Mouse (Mus musculus) limb, embryonic 12.5 days (tissue): ENCODE measurements around the gene 1700037H04Rik. TPM values are rescaled to one million over a fixed set of nuclear protein-coding genes. Genes with fewer than 3 reads are reported as not detected.

Experiments
- ATAC-seq: fragments of 200-750 bp; cut with Nextera tagmentation; 2 replicates; pipeline ENCODE4 v1.8.0; 2017; ENCODE audit warnings: low read depth, moderate TSS enrichment; ENCODE audit not compliant: insufficient number of reproducible peaks, insufficient read depth, low FRiP score, low TSS enrichment
- H3K27ac ChIP-seq: fragments of 300-500 bp; sonication (generic); 2 replicates; pipeline ENCODE4 v1.5.1; 2016; ENCODE audit warnings: mild to moderate bottlenecking, moderate library complexity
- H3K27me3 ChIP-seq: fragments of 300-500 bp; sonication (generic); 2 replicates; pipeline ENCODE4 v1.6.1; 2016; ENCODE audit warnings: mild to moderate bottlenecking, moderate library complexity
- H3K36me3 ChIP-seq: fragments of 300-500 bp; sonication (generic); 2 replicates; pipeline ENCODE4 v1.6.1; 2016; ENCODE audit warnings: mild to moderate bottlenecking, moderate library complexity
- H3K4me1 ChIP-seq: fragments of 300-500 bp; sonication (generic); replicated peaks from 2 replicates; pipeline ENCODE4 v1.6.1; 2016
- H3K4me2 ChIP-seq: fragments of 300-500 bp; sonication (generic); 2 replicates; pipeline ENCODE4 v1.6.1; 2016; ENCODE audit warnings: mild to moderate bottlenecking, moderate library complexity
- H3K4me3 ChIP-seq: fragments of 300-500 bp; sonication (generic); replicated peaks from 2 replicates; pipeline ENCODE4 v1.5.1; 2016; ENCODE audit warnings: mild to moderate bottlenecking
- H3K9ac ChIP-seq: fragments of 300-500 bp; sonication (generic); replicated peaks from 2 replicates; pipeline ENCODE4 v1.6.1; 2016; ENCODE audit warnings: mild to moderate bottlenecking, moderate library complexity
- H3K9me3 ChIP-seq: fragments of 300-500 bp; sonication (generic); 2 replicates; pipeline ENCODE4 v1.6.1; 2016; ENCODE audit warnings: mild to moderate bottlenecking, moderate library complexity
- WGBS: fragments of 180-500 bp; shearing (Covaris S2); methylation state at CpG from one replicate; pipeline ENCODE4 v1.1.7; 2016; 5-methylcytosine and 5-hydroxymethylcytosine counted together
- polyA plus RNA-seq: library from polyadenylated mRNA; unstranded; fragments of >200 nt; fragmentation: Nextera tagmentation; extraction: Ambion mirVana; gene quantifications from 2 replicates; pipeline ENCODE4 v1.2.1, GENCODE M21; 2016

The 1700037H04Rik gene
- polyA plus RNA-seq, 1 experiment from 2014 or later, result 58.2 TPM

DNA sequence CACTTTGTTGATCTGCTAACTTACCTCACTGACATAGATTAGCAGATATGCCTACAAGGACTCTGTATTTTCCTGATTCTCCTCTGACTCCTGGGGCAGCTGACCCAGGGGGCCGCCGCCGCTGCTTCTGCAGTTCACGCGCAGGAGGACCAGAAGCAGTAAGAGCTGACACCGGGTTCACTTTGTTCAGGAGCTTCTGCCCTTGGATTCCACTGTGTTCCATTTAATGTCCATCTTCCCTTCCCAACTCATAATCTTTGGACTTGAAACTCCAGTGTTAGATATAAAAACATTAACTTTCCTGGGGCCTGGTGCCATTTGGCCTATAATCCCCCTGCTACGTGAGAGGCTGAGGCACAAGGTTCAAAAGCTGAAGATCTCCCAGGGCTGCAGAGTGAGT lies 4.0 kb upstream of the 1700037H04Rik start:
- ATAC-seq, result no peak
- Histone ChIP-seq H3K9ac (no peak overlapping the region; the same call in 1 of the 2 replicates), H3K4me2 (no peak overlapping the region), H3K27me3 (0 out of 2 replicates have a peak, but pooled peaks cover under 1% of the 10 kb centered on the region), H3K4me3 (no peak overlapping the region), H3K36me3 (no peaks in the 10 kb centered on the region), H3K27ac (no peak overlapping the region), H3K9me3 (peaks cover 5% of the 10 kb centered on the region; the same call in 1 of the 2 replicates), H3K4me1 (peaks cover 13% of the 10 kb centered on the region)
- 64% methylated on average over 7 of the region's 7 CpGs for WGBS

GRCm38 (mm10) chr2:131160671-131161111 lies 810 bp upstream of the 1700037H04Rik start:
- Histone ChIP-seq H3K9me3 (no peaks in the 10 kb centered on the region), H3K36me3 (peaks cover 4% of the 10 kb centered on the region; the same call in 1 of the 2 replicates), H3K27ac (peak overlapping the region; percentile 89), H3K4me2 (peak overlapping the region; percentile 94), H3K27me3 (no peaks in the 10 kb centered on the region), H3K9ac (peak overlapping the region; percentile 63), H3K4me1 (peaks cover 27% of the 10 kb centered on the region), H3K4me3 (peak overlapping the region; percentile 76)
- peak; percentile 11; the same call in 1 of the 2 replicates for ATAC-seq
- WGBS, result under 1% methylated on average over 17 of the region's 17 CpGs

DNA sequence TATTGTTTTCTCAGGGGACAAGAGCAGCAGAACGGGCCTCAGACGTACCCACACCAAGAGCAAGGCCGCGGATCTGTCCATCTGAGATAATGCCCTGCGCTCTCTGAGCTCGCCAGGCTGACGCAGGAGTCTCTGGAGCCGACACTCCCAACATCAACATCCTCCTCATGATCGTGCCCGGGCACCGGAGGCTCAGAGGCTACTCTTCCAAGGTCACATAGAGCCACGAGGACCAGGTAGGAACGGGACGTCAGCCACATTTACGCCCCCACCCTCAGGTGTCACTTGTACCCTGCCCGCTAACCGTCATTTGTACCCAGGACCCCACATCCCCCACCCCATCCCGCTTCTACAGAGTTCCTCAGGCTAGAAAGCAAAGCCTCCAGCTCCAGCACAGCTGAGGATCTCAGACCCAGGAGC lies 380 bp downstream of the 1700037H04Rik start:
- under 1% methylated on average over 18 of the region's 18 CpGs for WGBS
- H3K4me1 ChIP-seq, result peaks cover 27% of the 10 kb centered on the region

GRCm38 (mm10) chr2:131156987-131157386 lies 2.9 kb downstream of the 1700037H04Rik start:
- Histone ChIP-seq H3K27me3 (no peaks in the 10 kb centered on the region), H3K9me3 (no peaks in the 10 kb centered on the region), H3K4me2 (no peak overlapping the region), H3K27ac (no peak overlapping the region), H3K36me3 (peaks cover 29% of the 10 kb centered on the region), H3K9ac (no peak overlapping the region), H3K4me3 (no peak overlapping the region), H3K4me1 (peaks cover 24% of the 10 kb centered on the region)
- ATAC-seq, result no peak
- 93% methylated on average over 7 of the region's 7 CpGs for WGBS

More for the DNA sequence above, 380 bp downstream of the 1700037H04Rik start:
- Histone ChIP-seq H3K36me3 (peaks cover 13% of the 10 kb centered on the region), H3K27ac (peak overlapping the region; percentile 70), H3K4me3 (peak overlapping the region; percentile 76), H3K9me3 (no peaks in the 10 kb centered on the region), H3K9ac (peak overlapping the region; percentile 85), H3K4me2 (peak overlapping the region; percentile 94), H3K27me3 (no peaks in the 10 kb centered on the region)
- ATAC-seq, result peak; percentile 67

GRCm38 (mm10) chr2:131154036-131154435 lies 5.8 kb downstream of the 1700037H04Rik start:
- H3K4me3 ChIP-seq, result no peak overlapping the region
- ATAC-seq, result no peak
- no peak overlapping the region for H3K9ac ChIP-seq
- H3K4me1 ChIP-seq, result peaks cover 16% of the 10 kb centered on the region
- no peak overlapping the region for H3K27ac ChIP-seq
- no peak overlapping the region for H3K4me2 ChIP-seq
- no peaks in the 10 kb centered on the region for H3K9me3 ChIP-seq
- WGBS, result 91% methylated on average over 4 of the region's 4 CpGs
- no peaks in the 10 kb centered on the region for H3K27me3 ChIP-seq
- peaks cover 57% of the 10 kb centered on the region for H3K36me3 ChIP-seq

DNA sequence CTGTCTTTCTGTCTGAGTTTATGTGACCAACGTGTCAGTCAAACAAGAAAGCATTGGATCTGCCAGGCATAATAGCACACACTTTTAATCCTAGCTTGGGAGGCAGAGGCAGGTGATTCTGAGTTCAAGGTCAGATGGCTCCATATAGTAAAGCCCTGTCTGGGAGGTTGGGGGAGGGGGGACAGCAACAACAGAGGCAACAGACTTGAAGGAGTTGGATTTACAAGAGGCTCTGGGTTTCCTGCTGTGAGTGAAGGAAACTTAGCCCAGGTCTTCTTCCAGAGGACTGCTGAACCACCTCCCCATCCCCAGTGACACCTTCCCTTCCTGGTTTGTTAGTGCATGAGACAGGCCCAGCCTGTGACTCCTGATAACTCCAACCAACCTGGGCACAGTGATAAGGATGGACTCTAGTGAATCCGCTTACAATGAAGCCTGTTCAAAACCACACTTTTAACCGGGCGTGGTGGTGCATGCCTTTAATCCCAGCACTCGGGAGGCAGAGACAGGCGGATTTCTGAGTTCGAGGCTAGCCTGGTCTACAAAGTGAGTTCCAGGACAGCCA lies 7.6 kb downstream of the 1700037H04Rik start:
- Histone ChIP-seq H3K9me3 (no peaks in the 10 kb centered on the region), H3K27me3 (no peaks in the 10 kb centered on the region), H3K4me2 (no peak overlapping the region), H3K9ac (no peak overlapping the region), H3K4me3 (no peak overlapping the region), H3K36me3 (peaks cover 75% of the 10 kb centered on the region), H3K27ac (no peak overlapping the region), H3K4me1 (no peaks in the 10 kb centered on the region)
- 91% methylated on average over 7 of the region's 7 CpGs for WGBS
- no peak for ATAC-seq

DNA sequence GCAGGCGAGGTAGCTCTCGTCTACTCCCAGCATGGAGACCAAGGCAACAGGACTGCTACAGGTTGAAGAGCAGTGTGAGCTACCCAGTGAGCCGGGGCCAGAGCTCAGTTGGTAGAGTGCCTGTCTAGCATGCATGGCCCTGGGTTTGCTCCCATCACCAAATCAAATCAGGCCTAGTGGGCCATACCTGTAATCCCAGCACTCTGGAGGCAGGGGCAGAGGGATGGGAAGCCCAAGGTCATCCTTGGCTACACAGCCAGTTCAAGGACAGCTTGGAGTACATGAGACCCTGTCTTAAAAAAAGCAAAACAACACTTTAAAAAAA lies 10.7 kb downstream of the 1700037H04Rik start:
- peaks cover 93% of the 10 kb centered on the region for H3K36me3 ChIP-seq
- no peak overlapping the region for H3K4me2 ChIP-seq
- WGBS, result 93% methylated on average over 3 of the region's 3 CpGs
- no peaks in the 10 kb centered on the region for H3K27me3 ChIP-seq
- 0 out of 2 replicates have a peak, but pooled peaks cover 3% of the 10 kb centered on the region for H3K4me1 ChIP-seq
- H3K27ac ChIP-seq, result no peak overlapping the region
- no peak overlapping the region for H3K4me3 ChIP-seq
- H3K9me3 ChIP-seq, result no peaks in the 10 kb centered on the region
- no peak for ATAC-seq
- H3K9ac ChIP-seq, result no peak overlapping the region

- no peaks in the 10 kb centered on the region for H3K27me3 ChIP-seq
- 84% methylated on average over 8 of the region's 8 CpGs for WGBS
These were observed 11.3 kb downstream of the 1700037H04Rik start for GRCm38 (mm10) chr2:131148353-131149253.

DNA sequence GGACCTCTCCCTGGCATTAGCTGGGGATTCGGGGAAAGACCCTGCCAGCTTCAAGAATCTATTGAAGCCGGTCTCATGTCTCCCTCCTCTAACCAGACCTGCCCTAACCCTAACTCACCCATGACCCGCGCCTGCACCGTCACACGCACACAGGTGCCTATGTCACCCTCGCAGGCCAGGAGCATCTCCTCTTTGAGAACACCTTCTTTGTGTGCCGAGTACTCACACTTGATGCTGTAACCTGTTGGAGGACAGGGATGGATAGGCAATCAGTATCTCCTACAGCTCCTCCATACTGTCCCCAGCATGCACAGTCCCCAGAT lies 12.9 kb downstream of the 1700037H04Rik start:
- peaks cover 97% of the 10 kb centered on the region for H3K36me3 ChIP-seq
- no peak overlapping the region for H3K27ac ChIP-seq
- 94% methylated on average over 8 of the region's 8 CpGs for WGBS
- no peaks in the 10 kb centered on the region for H3K9me3 ChIP-seq
- no peak overlapping the region for H3K4me3 ChIP-seq
- 0 out of 2 replicates have a peak, but pooled peaks cover 6% of the 10 kb centered on the region for H3K4me1 ChIP-seq
- ATAC-seq, result no peak
- no peak overlapping the region for H3K9ac ChIP-seq
- no peak overlapping the region for H3K4me2 ChIP-seq
- H3K27me3 ChIP-seq, result no peaks in the 10 kb centered on the region

More at GRCm38 (mm10) chr2:131148353-131149253, 11.3 kb downstream of the 1700037H04Rik start:
- Histone ChIP-seq H3K9me3 (no peaks in the 10 kb centered on the region), H3K4me3 (no peak overlapping the region), H3K27ac (peak overlapping the region; percentile 29; the same call in 1 of the 2 replicates), H3K4me1 (0 out of 2 replicates have a peak, but pooled peaks cover 3% of the 10 kb centered on the region), H3K9ac (no peak overlapping the region), H3K4me2 (no peak overlapping the region), H3K36me3 (peaks cover 96% of the 10 kb centered on the region)
- ATAC-seq, result no peak

- no peak overlapping the region for H3K4me3 ChIP-seq
- H3K36me3 ChIP-seq, result peaks cover 97% of the 10 kb centered on the region
- no peak overlapping the region for H3K4me2 ChIP-seq
- H3K27me3 ChIP-seq, result no peaks in the 10 kb centered on the region
- WGBS, result 87% methylated on average over 21 of the region's 21 CpGs
- ATAC-seq, result no peak
- H3K4me1 ChIP-seq, result 0 out of 2 replicates have a peak, but pooled peaks cover 6% of the 10 kb centered on the region
- H3K9me3 ChIP-seq, result no peaks in the 10 kb centered on the region
- H3K9ac ChIP-seq, result no peak overlapping the region
- no peak overlapping the region for H3K27ac ChIP-seq
These were observed 13.5 kb downstream of the 1700037H04Rik start for GRCm38 (mm10) chr2:131146193-131147042.
